Mouse (Mus musculus) brain, embryonic 14.5 days (tissue): ENCODE results near the gene Shank1.

Source experiments
- CTCF ChIP-seq: fragments of 200-500 bp; IDR thresholded peaks from 2 replicates; pipeline ENCODE4 v1.5.1; 2012; ENCODE audit warnings: inconsistent platforms, mild to moderate bottlenecking, moderate library complexity, borderline replicate concordance; ENCODE audit not compliant: insufficient read depth, insufficient read length; ENCODE audit errors: extremely low read depth
- POLR2A ChIP-seq: fragments of 200-500 bp; IDR thresholded peaks from 2 replicates; pipeline ENCODE4 v1.6.1; 2012; ENCODE audit warnings: mild to moderate bottlenecking, inconsistent platforms, borderline replicate concordance; ENCODE audit not compliant: poor library complexity, insufficient read depth, insufficient read length, severe bottlenecking; ENCODE audit errors: extremely low read depth

GRCm38 (mm10) chr7:44312484-44312883 lies 2.4 kb downstream of the Shank1 start:
- no peak for TF ChIP-seq CTCF
- no peak for TF ChIP-seq POLR2A
